Mouse (Mus musculus): ENCODE results near the gene Dmxl2.

- no peak for TF ChIP-seq CTCF (IDR thresholded peaks at IDR 0.05; ENCODE audit: borderline replicate concordance, insufficient read depth, low read depth, low read length)
- no peak for TF ChIP-seq POLR2A (IDR thresholded peaks at IDR 0.05; ENCODE audit: borderline replicate concordance, insufficient read depth, low read length)
Measured at GRCm38 (mm10) chr9:54474031-54474430, 27.4 kb downstream of the Dmxl2 start.

All from cerebellum, adult 2 months (tissue).